Mouse (Mus musculus) liver, adult 2 months (tissue): ENCODE results near the gene Gm28635.

ENCODE experiments used
- CTCF ChIP-seq: fragments of 200-500 bp; IDR thresholded peaks from 2 replicates; pipeline ENCODE4 v1.5.1; 2011; ENCODE audit warnings: low read depth, low read length, control low read depth
- POLR2A ChIP-seq: fragments of 200-500 bp; IDR thresholded peaks from 2 replicates; pipeline ENCODE4 v1.6.1; 2011; ENCODE audit warnings: low read length, control low read depth; ENCODE audit not compliant: insufficient read depth; ENCODE audit errors: extremely low read depth

DNA sequence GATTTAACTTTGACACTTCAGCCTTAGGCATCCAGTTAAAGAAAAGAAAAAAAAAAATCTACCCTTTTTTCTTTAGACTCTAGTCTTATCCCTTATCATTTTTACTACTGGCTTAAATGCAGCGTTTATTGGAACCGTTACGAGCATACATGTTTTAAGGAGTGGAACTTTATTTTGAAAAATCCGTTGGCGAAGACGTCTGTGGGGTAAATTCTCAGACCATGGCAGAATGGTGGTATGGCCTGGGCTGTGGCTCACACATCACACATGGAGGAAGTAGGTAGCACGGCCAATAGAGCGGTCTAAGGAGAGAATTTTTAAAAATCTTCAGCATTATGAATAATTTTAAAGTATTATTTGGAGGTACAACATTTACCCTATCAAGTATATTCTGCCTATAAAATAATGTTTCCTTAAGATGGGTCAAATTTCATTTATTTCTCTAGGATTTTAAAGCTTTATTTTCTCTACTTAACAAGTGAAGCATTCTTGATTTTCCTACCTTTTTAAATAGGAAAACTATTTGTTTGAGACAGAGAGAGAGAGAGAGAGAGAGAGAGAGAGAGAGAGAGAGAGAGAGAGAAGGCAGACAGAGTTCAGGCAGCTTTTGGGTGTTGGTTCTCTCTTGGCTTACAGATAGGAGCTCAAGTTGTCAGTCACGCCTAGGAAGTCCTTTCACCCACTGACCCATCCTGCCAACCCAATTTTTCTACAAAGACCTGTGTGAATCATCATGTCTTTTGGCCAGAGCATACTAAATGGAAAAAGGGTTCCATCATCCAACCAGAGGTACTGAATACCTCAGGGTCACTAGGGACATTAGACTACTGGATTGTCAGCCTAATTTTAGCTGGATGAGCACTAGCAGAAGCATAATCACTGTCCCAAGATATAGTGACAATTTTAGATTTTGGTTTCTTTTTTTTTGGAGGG, 38.8 kb upstream of the Gm28635 start:
- TF ChIP-seq CTCF (no peak), POLR2A (no peak)
